Mouse (Mus musculus): ENCODE results near the gene Tert.

Tert gene

DNA sequence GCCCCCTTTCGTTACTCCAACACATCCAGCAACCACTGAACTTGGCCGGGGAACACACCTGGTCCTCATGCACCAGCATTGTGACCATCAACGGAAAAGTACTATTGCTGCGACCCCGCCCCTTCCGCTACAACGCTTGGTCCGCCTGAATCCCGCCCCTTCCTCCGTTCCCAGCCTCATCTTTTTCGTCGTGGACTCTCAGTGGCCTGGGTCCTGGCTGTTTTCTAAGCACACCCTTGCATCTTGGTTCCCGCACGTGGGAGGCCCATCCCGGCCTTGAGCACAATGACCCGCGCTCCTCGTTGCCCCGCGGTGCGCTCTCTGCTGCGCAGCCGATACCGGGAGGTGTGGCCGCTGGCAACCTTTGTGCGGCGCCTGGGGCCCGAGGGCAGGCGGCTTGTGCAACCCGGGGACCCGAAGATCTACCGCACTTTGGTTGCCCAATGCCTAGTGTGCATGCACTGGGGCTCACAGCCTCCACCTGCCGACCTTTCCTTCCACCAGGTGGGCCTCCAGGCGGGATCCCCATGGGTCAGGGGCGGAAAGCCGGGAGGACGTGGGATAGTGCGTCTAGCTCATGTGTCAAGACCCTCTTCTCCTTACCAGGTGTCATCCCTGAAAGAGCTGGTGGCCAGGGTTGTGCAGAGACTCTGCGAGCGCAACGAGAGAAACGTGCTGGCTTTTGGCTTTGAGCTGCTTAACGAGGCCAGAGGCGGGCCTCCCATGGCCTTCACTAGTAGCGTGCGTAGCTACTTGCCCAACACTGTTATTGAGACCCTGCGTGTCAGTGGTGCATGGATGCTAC is at the start of gene Tert:
Gene Tert (plus strand): TSS at position 167 of the 805 bp plus-strand sequence.
- DNase-seq (ENCODE audit: low spot score) = peak; percentile 11

- no peak for DNase-seq (ENCODE audit: low spot score)
Measured at GRCm38 (mm10) chr13:73577277-73577676, 49.4 kb upstream of the Tert start.

- no peak for DNase-seq (ENCODE audit: low spot score)
Measured at GRCm38 (mm10) chr13:73591488-73591887, 35.2 kb upstream of the Tert start.

DNA sequence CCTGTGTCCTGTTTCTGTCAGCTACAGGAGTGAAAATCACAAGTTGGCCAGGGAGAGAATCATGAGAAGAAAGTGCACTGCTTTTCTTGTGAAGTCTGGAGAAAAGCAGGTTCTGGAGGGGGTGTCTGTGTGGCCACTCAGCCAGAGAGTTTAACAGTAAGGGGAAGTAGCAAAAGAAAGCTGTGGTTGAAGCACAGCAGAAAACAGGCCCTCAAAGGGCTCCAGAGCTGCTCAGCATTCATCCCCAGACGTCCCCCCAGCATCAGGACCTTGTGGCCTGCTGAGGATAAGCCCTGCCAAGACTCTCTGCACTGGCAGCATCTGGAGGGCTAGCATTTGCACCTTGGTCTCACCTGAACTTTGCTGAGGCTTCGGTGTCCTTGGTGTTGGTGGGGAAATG is 34.2 kb upstream of the Tert start:
- no peak for DNase-seq (ENCODE audit: low spot score)

GRCm38 (mm10) chr13:73596276-73596675 is 30.4 kb upstream of the Tert start:
- DNase-seq (ENCODE audit: low spot score) = no peak

DNA sequence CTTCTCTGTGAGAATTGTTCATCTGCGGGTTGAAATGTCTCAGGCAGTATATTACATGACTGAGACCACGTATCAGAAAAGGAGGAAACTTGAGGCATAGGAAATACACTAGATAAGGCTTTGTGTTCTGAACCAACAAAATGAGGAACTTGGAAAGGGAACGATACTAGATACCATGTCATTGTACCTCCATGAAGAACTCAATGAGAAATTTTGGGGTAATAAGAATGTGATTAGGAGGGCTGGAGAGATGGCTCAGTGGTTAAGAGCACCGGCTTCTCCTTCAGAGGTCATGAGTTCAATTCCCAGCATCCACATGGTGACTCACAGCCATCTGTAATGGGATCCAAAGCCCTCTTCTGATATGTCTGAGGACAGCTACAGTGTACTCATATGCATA is 26.5 kb upstream of the Tert start:
- no peak for DNase-seq (ENCODE audit: low spot score)

GRCm38 (mm10) chr13:73603046-73603445 is 23.7 kb upstream of the Tert start:
- no peak for DNase-seq (ENCODE audit: low spot score)

GRCm38 (mm10) chr13:73603522-73604155 is 23.1 kb upstream of the Tert start, which contains the start of gene Clptm1l:
TSS of gene Clptm1l (plus strand) at chr13:73604006.
- DNase-seq (ENCODE audit: low spot score) = peak; percentile 90

DNA sequence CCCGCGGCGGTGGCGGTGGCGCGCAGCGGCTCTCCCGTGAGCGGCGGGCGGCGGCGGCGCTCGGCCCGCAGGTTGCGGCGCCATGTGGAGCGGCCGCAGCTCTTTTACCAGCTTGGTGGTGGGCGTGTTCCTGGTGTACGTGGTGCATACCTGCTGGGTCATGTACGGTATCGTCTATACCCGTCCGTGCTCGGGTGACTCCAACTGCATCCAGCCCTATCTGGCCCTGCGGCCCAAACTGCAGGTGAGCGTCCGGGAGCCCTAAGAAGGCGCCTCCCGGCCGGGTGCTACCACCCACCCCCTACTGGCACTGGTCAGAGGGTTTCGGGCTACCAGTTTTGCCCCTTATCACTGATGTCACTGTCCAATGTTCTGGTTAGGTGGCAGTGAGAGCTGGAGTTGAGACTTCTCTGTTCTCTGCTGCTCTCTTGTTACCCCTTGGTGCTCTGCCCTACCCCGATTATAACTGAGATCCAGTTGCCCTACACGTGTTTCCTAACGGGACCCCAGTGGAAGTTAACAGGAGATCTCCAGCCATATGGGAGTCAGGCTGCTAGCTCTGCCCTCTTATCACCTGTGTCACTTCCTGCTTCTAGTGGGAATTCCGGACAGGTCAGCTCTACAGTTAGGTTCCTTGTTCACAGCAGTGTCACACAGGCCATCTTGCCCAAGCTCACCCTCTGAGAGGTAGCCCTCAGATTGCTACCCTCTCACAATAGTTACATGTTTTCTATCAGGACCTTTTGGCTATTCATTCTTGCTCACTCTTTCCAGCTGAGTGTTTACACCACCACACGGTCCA is 22.4 kb upstream of the Tert start:
- DNase-seq (ENCODE audit: low spot score) = no peak

- DNase-seq (ENCODE audit: low spot score) = no peak
Measured at GRCm38 (mm10) chr13:73618406-73618805, 8.3 kb upstream of the Tert start.

- DNase-seq (ENCODE audit: low spot score) = no peak
Measured at GRCm38 (mm10) chr13:73620637-73621036, 6.1 kb upstream of the Tert start.

GRCm38 (mm10) chr13:73626410-73626744 is 334 bp upstream of the Tert start:
- no peak for DNase-seq (ENCODE audit: low spot score)

DNA sequence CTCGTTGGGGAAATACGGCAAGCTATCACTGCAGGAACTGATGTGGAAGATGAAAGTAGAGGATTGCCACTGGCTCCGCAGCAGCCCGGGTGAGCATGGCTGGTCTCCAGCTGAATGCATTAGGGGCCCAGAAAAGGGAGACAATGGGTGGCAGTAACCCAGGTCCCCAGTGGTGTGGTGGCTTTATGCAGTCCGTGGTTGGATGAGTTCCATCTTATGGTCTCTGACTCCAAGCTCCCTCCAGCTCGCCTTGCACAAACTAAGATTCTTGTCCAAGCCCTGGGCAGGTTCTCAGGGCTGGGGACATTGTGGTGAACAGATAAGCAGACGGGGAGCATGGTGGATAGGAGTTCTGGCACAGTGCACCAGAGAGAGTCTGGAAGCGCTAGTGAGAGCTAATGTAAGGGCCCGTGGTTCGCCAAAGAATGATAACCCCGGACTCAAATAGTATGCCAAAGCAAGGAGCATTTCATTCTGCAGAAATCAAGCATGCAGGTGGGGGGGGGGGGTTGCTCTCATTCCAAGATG is 1.9 kb downstream of the Tert start:
- DNase-seq (ENCODE audit: low spot score) = no peak

- DNase-seq (ENCODE audit: low spot score) = no peak
Measured at GRCm38 (mm10) chr13:73631837-73632236, 5.1 kb downstream of the Tert start.

DNA sequence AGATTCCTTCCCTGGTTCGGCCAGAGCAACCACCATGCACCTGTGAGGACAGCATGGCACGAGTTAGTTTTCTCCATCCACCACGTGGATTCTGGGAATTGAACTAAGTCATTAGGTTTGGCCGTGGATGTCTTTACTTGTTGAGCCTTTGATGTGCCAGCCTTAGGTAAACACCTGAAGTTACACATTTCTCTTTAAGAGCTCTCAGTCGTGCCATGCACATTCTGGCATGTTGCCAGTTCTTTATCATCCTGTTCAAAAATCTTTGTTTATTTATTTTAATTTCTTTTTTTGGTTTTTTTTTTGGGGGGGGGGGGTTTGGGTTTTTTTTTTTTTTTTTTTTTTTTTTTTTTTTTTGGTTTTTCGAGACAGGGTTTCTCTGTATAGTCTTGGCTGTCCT is 11.1 kb downstream of the Tert start:
- DNase-seq (ENCODE audit: low spot score) = no peak

- DNase-seq (ENCODE audit: low spot score) = no peak
Measured at GRCm38 (mm10) chr13:73641296-73641695, 14.6 kb downstream of the Tert start.

- peak; percentile 21 for DNase-seq (ENCODE audit: low spot score)
Measured at GRCm38 (mm10) chr13:73646397-73647087, 19.8 kb downstream of the Tert start.

DNA sequence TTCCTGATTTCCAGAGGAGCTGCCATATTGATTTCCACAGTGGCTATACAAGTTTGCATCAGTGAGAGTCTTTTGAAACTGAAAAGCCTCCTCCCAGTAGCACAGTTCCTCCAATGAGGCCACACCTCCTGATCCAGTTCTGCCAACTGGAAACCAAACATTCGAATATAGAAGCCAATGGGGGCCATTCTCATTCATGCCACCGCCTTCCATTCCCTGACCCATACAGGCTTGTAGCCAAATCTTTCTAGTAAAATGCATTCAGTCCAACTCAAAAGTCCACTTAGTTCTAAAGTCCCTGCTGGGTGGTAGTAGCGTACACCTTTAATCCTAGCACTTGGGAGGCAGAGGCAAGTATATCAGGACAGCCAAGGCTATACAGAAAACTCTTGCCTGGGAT is 26.6 kb downstream of the Tert start:
- DNase-seq (ENCODE audit: low spot score) = no peak

DNA sequence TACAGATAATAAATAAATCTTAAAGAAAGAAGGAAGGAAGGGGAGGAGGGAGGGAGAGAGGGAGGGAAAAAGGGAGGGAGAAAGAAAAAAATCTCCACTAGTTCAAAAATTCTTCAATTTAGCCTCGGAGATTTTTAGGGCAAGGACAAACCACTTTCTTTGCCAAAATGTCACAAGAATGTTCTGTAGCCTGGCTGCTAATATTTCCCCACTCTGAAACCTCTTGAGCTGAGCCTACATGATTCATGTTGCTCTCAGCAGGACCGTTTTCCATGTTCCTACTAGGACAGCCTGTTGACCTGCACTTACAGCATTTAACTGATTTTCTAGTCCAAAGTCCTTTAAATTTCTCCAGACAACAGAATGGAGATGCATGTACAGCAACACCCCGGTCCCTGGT is 28.3 kb downstream of the Tert start:
- DNase-seq (ENCODE audit: low spot score) = no peak

DNA sequence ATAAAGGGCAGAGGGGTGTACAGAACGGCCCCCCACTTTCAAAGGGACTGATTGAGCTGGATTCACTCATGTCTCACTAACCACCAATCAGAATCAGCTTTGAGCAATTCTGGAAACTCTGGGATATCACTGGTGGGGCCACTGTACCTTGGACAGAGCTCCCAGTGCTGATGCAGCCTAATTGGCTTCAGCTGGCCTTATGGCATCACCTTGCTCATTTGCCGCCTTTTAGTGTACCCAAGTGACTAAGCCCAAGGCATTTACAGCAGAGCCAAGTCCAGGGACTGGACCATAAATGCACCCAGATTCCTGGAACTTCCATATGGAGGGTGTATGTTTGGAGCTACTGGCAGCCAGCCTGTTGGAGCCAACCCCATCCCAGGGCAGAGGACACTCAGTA is 32.2 kb downstream of the Tert start:
- DNase-seq (ENCODE audit: low spot score) = no peak

- no peak for DNase-seq (ENCODE audit: low spot score)
Measured at GRCm38 (mm10) chr13:73660163-73660695, 33.5 kb downstream of the Tert start.

GRCm38 (mm10) chr13:73675161-73675560 is 48.5 kb downstream of the Tert start:
- DNase-seq (ENCODE audit: low spot score) = no peak

Measured in spleen, adult 12 weeks (tissue).